Mouse (Mus musculus): ENCODE data around the gene Rpl6.

- no peak for TF ChIP-seq CTCF (IDR thresholded peaks at IDR 0.05; ENCODE audit: low read depth, low read length)
- no peak for TF ChIP-seq TAL1 (conservative IDR thresholded peaks at IDR 0.05; ENCODE audit: low read depth, low read length)
- TF ChIP-seq GATA1 (IDR thresholded peaks at IDR 0.05; ENCODE audit: borderline replicate concordance, low read length) = no peak
- TF ChIP-seq POLR2AphosphoS5 (IDR thresholded peaks at IDR 0.05; ENCODE audit: insufficient replicate concordance, low read depth, low read length) = no peak
- TF ChIP-seq GATA2 (IDR thresholded peaks at IDR 0.05; ENCODE audit: borderline replicate concordance, low read depth, low read length) = no peak
Measured at GRCm38 (mm10) chr5:121220732-121221301, 16.5 kb downstream of the Rpl6 start.

Measured in G1E (cell line).